Mouse (Mus musculus): Measurements from ENCODE around the gene Pde6g. TPM values are rescaled to one million over a fixed set of nuclear protein-coding genes. Genes with fewer than 3 reads are reported as not detected.

Gene Pde6g
- polyA plus RNA-seq, 1 experiment, result 0.14 TPM

DNA sequence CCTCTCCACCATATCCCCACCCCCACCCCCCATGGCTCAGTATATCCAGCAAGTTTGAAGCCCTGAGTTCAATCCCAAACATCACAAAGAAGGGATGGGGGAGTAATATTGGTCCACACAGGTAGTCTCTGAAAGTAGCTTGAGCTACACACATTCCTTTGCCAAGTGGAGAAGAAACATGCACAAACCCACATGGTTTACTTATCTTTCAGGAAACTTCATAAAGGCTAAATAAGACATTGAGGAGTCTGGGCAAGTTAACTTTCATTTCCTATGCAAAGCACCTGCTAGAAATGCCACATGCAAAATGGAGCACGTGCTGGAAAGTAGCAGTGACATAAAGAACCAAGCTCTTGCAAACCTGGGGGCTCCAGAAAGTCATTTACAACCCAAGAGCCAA, 46.9 kb downstream of the Pde6g start:
- no peaks in the 10 kb centered on the region for H3K4me1 ChIP-seq (ENCODE audit: control insufficient read depth, insufficient read depth, insufficient read length)
- DNase-seq (ENCODE audit: low read depth in 1 of 2, low spot score in 2 of 2), result no peak
- H3K36me3 ChIP-seq (ENCODE audit: control insufficient read depth, insufficient read depth, low read length), result peaks cover 52% of the 10 kb centered on the region
- TF ChIP-seq POLR2A (IDR thresholded peaks at IDR 0.05; ENCODE audit: low read depth, low read length), result no peak
- no peak for TF ChIP-seq CTCF (IDR thresholded peaks at IDR 0.05; ENCODE audit: extremely low read depth, insufficient read depth, insufficient read length, insufficient replicate concordance)
- no peak overlapping the region for H3K27ac ChIP-seq (ENCODE audit: insufficient read depth, low read length)
- no peak overlapping the region for H3K4me3 ChIP-seq (ENCODE audit: extremely low read depth, insufficient read depth, insufficient read length)
- WGBS, result 58% methylated on average over 1 of the region's 1 CpGs
- no peaks in the 10 kb centered on the region for H3K27me3 ChIP-seq (ENCODE audit: control insufficient read depth, insufficient read depth, low read length)

- no peak for DNase-seq (ENCODE audit: low read depth in 1 of 2, low spot score in 2 of 2)
- no peaks in the 10 kb centered on the region for H3K4me1 ChIP-seq (ENCODE audit: control insufficient read depth, insufficient read depth, insufficient read length)
- TF ChIP-seq POLR2A (IDR thresholded peaks at IDR 0.05; ENCODE audit: low read depth, low read length), result no peak
- no peak for TF ChIP-seq CTCF (IDR thresholded peaks at IDR 0.05; ENCODE audit: extremely low read depth, insufficient read depth, insufficient read length, insufficient replicate concordance)
- no peak overlapping the region for H3K27ac ChIP-seq (ENCODE audit: insufficient read depth, low read length)
- peaks cover 50% of the 10 kb centered on the region for H3K36me3 ChIP-seq (ENCODE audit: control insufficient read depth, insufficient read depth, low read length)
- no peaks in the 10 kb centered on the region for H3K27me3 ChIP-seq (ENCODE audit: control insufficient read depth, insufficient read depth, low read length)
- no peak overlapping the region for H3K4me3 ChIP-seq (ENCODE audit: extremely low read depth, insufficient read depth, insufficient read length)
- whole genome bisulfite sequencing, result 78% methylated on average over 3 of the region's 3 CpGs
Measured at GRCm38 (mm10) chr11:120405867-120406266, 47.4 kb downstream of the Pde6g start.

- no peak for DNase-seq (ENCODE audit: low read depth in 1 of 2, low spot score in 2 of 2)
- Histone ChIP-seq H3K4me3 (ENCODE audit: extremely low read depth, insufficient read depth, insufficient read length) (no peak overlapping the region), H3K4me1 (ENCODE audit: control insufficient read depth, insufficient read depth, insufficient read length) (no peaks in the 10 kb centered on the region), H3K27ac (ENCODE audit: insufficient read depth, low read length) (no peak overlapping the region), H3K27me3 (ENCODE audit: control insufficient read depth, insufficient read depth, low read length) (no peaks in the 10 kb centered on the region), H3K36me3 (ENCODE audit: control insufficient read depth, insufficient read depth, low read length) (peaks cover 46% of the 10 kb centered on the region)
- 81% methylated on average over 1 of the region's 1 CpGs for WGBS
- TF ChIP-seq POLR2A (IDR thresholded peaks at IDR 0.05; ENCODE audit: low read depth, low read length), result no peak
- no peak for TF ChIP-seq CTCF (IDR thresholded peaks at IDR 0.05; ENCODE audit: extremely low read depth, insufficient read depth, insufficient read length, insufficient replicate concordance)
Measured at GRCm38 (mm10) chr11:120404814-120405213, 48.5 kb downstream of the Pde6g start.

DNA sequence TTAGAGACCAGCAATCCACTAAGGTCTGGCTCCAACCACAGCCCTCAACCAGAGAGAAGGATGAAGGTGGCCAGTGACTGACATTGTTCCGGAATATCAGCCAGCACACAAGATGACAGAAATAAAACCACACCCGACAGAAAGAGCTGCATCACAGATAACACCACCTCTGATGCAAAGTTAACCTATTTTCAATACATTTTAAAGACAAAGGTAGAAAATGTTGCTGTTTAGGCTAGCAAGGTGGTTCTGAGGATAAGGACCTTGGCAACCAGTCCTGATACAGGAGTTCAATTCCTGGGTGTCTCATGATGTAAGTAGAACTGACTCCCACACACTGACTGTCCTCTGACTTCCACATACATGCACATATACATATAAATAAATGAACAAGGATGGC, 54.0 kb downstream of the Pde6g start:
- peaks cover 24% of the 10 kb centered on the region for H3K36me3 ChIP-seq (ENCODE audit: control insufficient read depth, insufficient read depth, low read length)
- no peaks in the 10 kb centered on the region for H3K27me3 ChIP-seq (ENCODE audit: control insufficient read depth, insufficient read depth, low read length)
- WGBS, result 90% methylated on average over 2 of the region's 2 CpGs
- H3K4me1 ChIP-seq (ENCODE audit: control insufficient read depth, insufficient read depth, insufficient read length), result no peaks in the 10 kb centered on the region
- no peak for TF ChIP-seq CTCF (IDR thresholded peaks at IDR 0.05; ENCODE audit: extremely low read depth, insufficient read depth, insufficient read length, insufficient replicate concordance)
- no peak for TF ChIP-seq POLR2A (IDR thresholded peaks at IDR 0.05; ENCODE audit: low read depth, low read length)
- H3K27ac ChIP-seq (ENCODE audit: insufficient read depth, low read length), result no peak overlapping the region
- no peak overlapping the region for H3K4me3 ChIP-seq (ENCODE audit: extremely low read depth, insufficient read depth, insufficient read length)
- DNase-seq (ENCODE audit: low read depth in 1 of 2, low spot score in 2 of 2), result no peak

Other genes with a start within 250 kb of the Pde6g start
- gene Bahcc1, start 220.6 kb downstream of the Pde6g start, polyA plus RNA-seq (2012; rRNA removed), result 3.6 and 4.0 TPM in 2 replicates
- 951 and 978 TPM in 2 replicates for gene Actg1, start 105.0 kb downstream of the Pde6g start, polyA plus RNA-seq (2012; rRNA removed)
- gene Fscn2, start 92.0 kb downstream of the Pde6g start, polyA plus RNA-seq (2012; rRNA removed), result 0.08 TPM in 1 of 2 replicates, not detected in the other
- 36.5 and 53.8 TPM in 2 replicates for gene Faap100, start 74.7 kb downstream of the Pde6g start, polyA plus RNA-seq (2012; rRNA removed)
- 25.3 and 31.0 TPM in 2 replicates for gene Nploc4, start 15.8 kb downstream of the Pde6g start, polyA plus RNA-seq (2012; rRNA removed)
- 7.9 and 9.1 TPM in 2 replicates for gene Tspan10, start 10.9 kb downstream of the Pde6g start, polyA plus RNA-seq (2012; rRNA removed)
- 9.1 and 11.0 TPM in 2 replicates for gene Oxld1, start 4.6 kb upstream of the Pde6g start, polyA plus RNA-seq (2012; rRNA removed)
- gene Ccdc137, start 4.6 kb upstream of the Pde6g start, polyA plus RNA-seq (2012; rRNA removed), result 11.2 TPM in 2 replicates
- 13.2 and 14.4 TPM in 2 replicates for gene Arl16, start 14.1 kb upstream of the Pde6g start, polyA plus RNA-seq (2012; rRNA removed)
- gene Mrpl12, start 31.1 kb upstream of the Pde6g start, polyA plus RNA-seq (2012; rRNA removed), result 55.1 and 55.7 TPM in 2 replicates
- gene Slc25a10, start 38.3 kb upstream of the Pde6g start, polyA plus RNA-seq (2012; rRNA removed), result 36.5 and 48.1 TPM in 2 replicates
- gene Gcgr, start 77.2 kb upstream of the Pde6g start, polyA plus RNA-seq (2012; rRNA removed), result 0.30 and 0.36 TPM in 2 replicates
- gene Mcrip1, start 96.2 kb upstream of the Pde6g start, polyA plus RNA-seq (2012; rRNA removed), result 79.9 and 99.4 TPM in 2 replicates
- gene Ppp1r27, start 97.6 kb upstream of the Pde6g start, polyA plus RNA-seq (2012; rRNA removed), result not detected in 2 replicates
- gene P4hb, start 119.8 kb upstream of the Pde6g start, polyA plus RNA-seq (2012; rRNA removed), result 76.8 and 79.2 TPM in 2 replicates
- gene Arhgdia, start 128.1 kb upstream of the Pde6g start, polyA plus RNA-seq (2012; rRNA removed), result 620 and 856 TPM in 2 replicates
- gene Alyref, start 144.9 kb upstream of the Pde6g start, polyA plus RNA-seq (2012; rRNA removed), result 22.1 and 27.2 TPM in 2 replicates
- 80.1 and 101 TPM in 2 replicates for gene Anapc11, start 144.9 kb upstream of the Pde6g start, polyA plus RNA-seq (2012; rRNA removed)
- gene Npb, start 155.0 kb upstream of the Pde6g start, polyA plus RNA-seq (2012; rRNA removed), result 4.4 and 5.5 TPM in 2 replicates
- gene Pcyt2, start 164.4 kb upstream of the Pde6g start, polyA plus RNA-seq (2012; rRNA removed), result 139 and 165 TPM in 2 replicates
- 119 and 139 TPM in 2 replicates for gene Sirt7, start 171.7 kb upstream of the Pde6g start, polyA plus RNA-seq (2012; rRNA removed)
- gene Mafg, start 180.1 kb upstream of the Pde6g start, polyA plus RNA-seq (2012; rRNA removed), result 29.9 and 31.3 TPM in 2 replicates
- 7.5 and 8.7 TPM in 2 replicates for gene Pycr1, start 190.3 kb upstream of the Pde6g start, polyA plus RNA-seq (2012; rRNA removed)
- gene Myadml2, start 194.7 kb upstream of the Pde6g start, polyA plus RNA-seq (2012; rRNA removed), result 0.83 and 1.5 TPM in 2 replicates
- 0.08 and 0.38 TPM in 2 replicates for gene Notum, start 207.7 kb upstream of the Pde6g start, polyA plus RNA-seq (2012; rRNA removed)
- 84.5 and 89.1 TPM in 2 replicates for gene Aspscr1, start 219.5 kb upstream of the Pde6g start, polyA plus RNA-seq (2012; rRNA removed)

Data from spleen, adult 2 months (tissue).